Mouse (Mus musculus): Measurements from ENCODE around the gene Galk1. TPM values are rescaled to one million over a fixed set of nuclear protein-coding genes. Genes with fewer than 3 reads are reported as not detected.
A peak's percentile ranks its signal among the peaks of the same experiment; 100 is the strongest.

Galk1 gene
- polyA plus RNA-seq, 1 experiment from 2014 or later, result 164 TPM

DNA sequence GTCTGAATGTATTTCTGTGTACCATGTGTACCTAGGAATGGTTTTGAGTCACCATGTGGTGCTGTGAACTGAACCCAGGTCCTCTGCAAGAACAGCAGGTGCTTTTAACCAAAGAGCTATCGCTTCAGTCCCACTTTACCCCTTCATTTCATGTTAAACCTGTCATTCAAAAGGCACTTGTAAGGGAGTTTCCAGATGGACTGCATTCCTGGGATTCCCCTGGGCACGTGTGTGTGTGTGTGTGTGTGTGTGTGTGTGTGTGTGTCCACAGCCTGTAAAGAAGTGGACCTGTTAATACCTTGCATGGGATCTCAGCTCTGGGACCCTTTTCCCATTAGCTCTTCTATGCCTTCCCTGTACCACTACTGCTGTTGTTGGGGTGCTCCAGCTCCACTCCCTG, 37.1 kb upstream of the Galk1 start:
- Histone ChIP-seq H3K9me3 (replicated peaks) (no peaks in the 10 kb centered on the region), H3K27ac (no peak overlapping the region; the same call in 1 of the 2 replicates), H3K4me2 (no peak overlapping the region), H3K4me3 (replicated peaks) (no peak overlapping the region), H3K9ac (no peak overlapping the region), H3K36me3 (peaks cover 99% of the 10 kb centered on the region), H3K4me1 (replicated peaks) (peaks cover 18% of the 10 kb centered on the region), H3K27me3 (no peaks in the 10 kb centered on the region)
- DNase-seq, result no peak
- WGBS (ENCODE audit: insufficient replicate concordance), result 80% methylated on average over 2 of the region's 2 CpGs
- ATAC-seq (ENCODE audit: low read depth), result no peak

- peaks cover 12% of the 10 kb centered on the region; the same call in 1 of the 2 replicates for H3K4me1 ChIP-seq (replicated peaks)
- no peaks in the 10 kb centered on the region for H3K27me3 ChIP-seq
- H3K9me3 ChIP-seq (replicated peaks), result no peaks in the 10 kb centered on the region
- no peak overlapping the region for H3K27ac ChIP-seq
- WGBS (ENCODE audit: insufficient replicate concordance), result 86% methylated on average over 6 of the region's 6 CpGs
- H3K4me2 ChIP-seq, result no peak overlapping the region
- no peak overlapping the region for H3K4me3 ChIP-seq (replicated peaks)
- no peak for DNase-seq
- H3K9ac ChIP-seq, result no peak overlapping the region
- peaks cover 84% of the 10 kb centered on the region for H3K36me3 ChIP-seq
- no peak for ATAC-seq (ENCODE audit: low read depth)
These were observed 32.7 kb upstream of the Galk1 start for GRCm38 (mm10) chr11:116045173-116045572.

DNA sequence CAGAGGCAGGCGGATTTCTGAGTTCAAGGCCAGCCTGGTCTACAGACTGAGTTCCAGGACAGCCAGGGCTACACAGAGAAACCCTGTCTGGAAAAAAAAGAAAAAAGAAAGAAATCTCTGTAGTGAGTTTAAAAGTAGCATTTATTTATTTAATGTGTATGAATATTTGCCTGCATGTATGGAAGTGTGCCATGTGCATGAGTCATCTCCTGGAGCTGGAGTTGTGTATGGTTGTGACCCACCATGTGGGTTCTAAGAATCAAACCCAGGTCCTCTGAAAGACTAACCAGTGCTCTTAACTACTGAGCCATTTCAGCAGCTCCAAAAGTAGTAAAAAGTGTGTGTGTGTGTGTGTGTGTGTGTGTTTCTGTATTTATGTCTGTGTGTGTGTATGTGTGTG, 30.8 kb upstream of the Galk1 start:
- Histone ChIP-seq H3K27me3 (no peaks in the 10 kb centered on the region), H3K27ac (no peak overlapping the region; the same call in 1 of the 2 replicates), H3K36me3 (peaks cover 82% of the 10 kb centered on the region), H3K9me3 (replicated peaks) (no peaks in the 10 kb centered on the region), H3K9ac (no peak overlapping the region), H3K4me2 (no peak overlapping the region), H3K4me3 (replicated peaks) (no peak overlapping the region), H3K4me1 (replicated peaks) (peaks cover 12% of the 10 kb centered on the region; the same call in 1 of the 2 replicates)
- 84% methylated on average over 1 of the region's 1 CpGs for WGBS (ENCODE audit: insufficient replicate concordance)
- DNase-seq (no peak), ATAC-seq (ENCODE audit: low read depth) (no peak)

GRCm38 (mm10) chr11:116042372-116043138, 30.0 kb upstream of the Galk1 start:
- WGBS (ENCODE audit: insufficient replicate concordance), result 64% methylated on average over 5 of the region's 5 CpGs
- H3K27ac ChIP-seq, result peak overlapping the region; percentile 45; the same call in 1 of the 2 replicates

GRCm38 (mm10) chr11:116041833-116042232, 29.3 kb upstream of the Galk1 start:
- no peaks in the 10 kb centered on the region for H3K9me3 ChIP-seq (replicated peaks)
- peaks cover 12% of the 10 kb centered on the region for H3K4me1 ChIP-seq (replicated peaks)
- H3K36me3 ChIP-seq, result peaks cover 73% of the 10 kb centered on the region
- ATAC-seq (ENCODE audit: low read depth) (no peak), DNase-seq (no peak)
- H3K27me3 ChIP-seq, result no peaks in the 10 kb centered on the region
- 95% methylated on average over 2 of the region's 2 CpGs for WGBS (ENCODE audit: insufficient replicate concordance)
- H3K27ac ChIP-seq, result no peak overlapping the region
- no peak overlapping the region for H3K4me3 ChIP-seq (replicated peaks)
- H3K9ac ChIP-seq, result no peak overlapping the region
- H3K4me2 ChIP-seq, result no peak overlapping the region

More at GRCm38 (mm10) chr11:116042372-116043138, 30.0 kb upstream of the Galk1 start:
- Histone ChIP-seq H3K4me2 (no peak overlapping the region), H3K4me3 (replicated peaks) (no peak overlapping the region), H3K36me3 (peaks cover 80% of the 10 kb centered on the region), H3K9me3 (replicated peaks) (no peaks in the 10 kb centered on the region), H3K27me3 (no peaks in the 10 kb centered on the region), H3K4me1 (replicated peaks) (peaks cover 12% of the 10 kb centered on the region), H3K9ac (no peak overlapping the region)
- ATAC-seq (ENCODE audit: low read depth) (no peak), DNase-seq (no peak)

DNA sequence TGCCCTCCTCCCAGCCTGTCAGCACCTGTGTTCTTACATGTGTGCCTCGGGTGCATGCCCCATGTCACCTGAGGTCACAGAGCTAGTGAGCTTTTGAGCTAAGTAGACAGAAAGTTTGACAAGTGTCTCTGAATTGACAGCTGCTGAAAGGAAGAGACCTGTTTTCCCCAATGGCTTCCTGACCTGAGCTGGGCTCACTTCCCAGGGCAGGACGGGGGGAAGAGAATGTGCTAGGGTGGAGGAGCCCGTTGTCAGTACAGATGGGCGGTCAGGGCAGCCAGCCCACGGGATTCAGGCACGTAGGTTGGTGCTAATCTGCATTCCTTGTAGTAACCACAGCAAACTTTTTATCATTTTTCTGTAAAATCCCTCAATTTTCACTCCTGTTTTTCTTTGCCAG, 28.1 kb upstream of the Galk1 start:
- no peak overlapping the region for H3K27ac ChIP-seq
- H3K9ac ChIP-seq, result no peak overlapping the region
- DNase-seq, result no peak
- no peaks in the 10 kb centered on the region for H3K27me3 ChIP-seq
- 80% methylated on average over 6 of the region's 6 CpGs for WGBS (ENCODE audit: insufficient replicate concordance)
- peaks cover 61% of the 10 kb centered on the region for H3K36me3 ChIP-seq
- H3K4me1 ChIP-seq (replicated peaks), result peaks cover 12% of the 10 kb centered on the region
- no peak overlapping the region for H3K4me3 ChIP-seq (replicated peaks)
- no peaks in the 10 kb centered on the region for H3K9me3 ChIP-seq (replicated peaks)
- no peak for ATAC-seq (ENCODE audit: low read depth)
- H3K4me2 ChIP-seq, result no peak overlapping the region

- DNase-seq (no peak), ATAC-seq (ENCODE audit: low read depth) (no peak)
- Histone ChIP-seq H3K27ac (no peak overlapping the region), H3K9ac (no peak overlapping the region), H3K9me3 (replicated peaks) (no peaks in the 10 kb centered on the region), H3K4me2 (no peak overlapping the region), H3K27me3 (no peaks in the 10 kb centered on the region), H3K36me3 (peaks cover 60% of the 10 kb centered on the region), H3K4me3 (replicated peaks) (no peak overlapping the region), H3K4me1 (replicated peaks) (peaks cover 15% of the 10 kb centered on the region)
- 88% methylated on average over 9 of the region's 9 CpGs for whole genome bisulfite sequencing (ENCODE audit: insufficient replicate concordance)
These were observed 25.3 kb upstream of the Galk1 start for GRCm38 (mm10) chr11:116037826-116038225.

- peaks cover 21% of the 10 kb centered on the region for H3K4me1 ChIP-seq (replicated peaks)
- peaks cover 57% of the 10 kb centered on the region for H3K36me3 ChIP-seq
- 82% methylated on average over 3 of the region's 3 CpGs for WGBS (ENCODE audit: insufficient replicate concordance)
- H3K27ac ChIP-seq, result no peak overlapping the region
- no peak overlapping the region for H3K4me3 ChIP-seq (replicated peaks)
- DNase-seq (no peak), ATAC-seq (ENCODE audit: low read depth) (no peak)
- no peak overlapping the region for H3K9ac ChIP-seq
- H3K27me3 ChIP-seq, result no peaks in the 10 kb centered on the region
- H3K4me2 ChIP-seq, result no peak overlapping the region
- no peaks in the 10 kb centered on the region for H3K9me3 ChIP-seq (replicated peaks)
These were observed 24.2 kb upstream of the Galk1 start for GRCm38 (mm10) chr11:116036671-116037070.

DNA sequence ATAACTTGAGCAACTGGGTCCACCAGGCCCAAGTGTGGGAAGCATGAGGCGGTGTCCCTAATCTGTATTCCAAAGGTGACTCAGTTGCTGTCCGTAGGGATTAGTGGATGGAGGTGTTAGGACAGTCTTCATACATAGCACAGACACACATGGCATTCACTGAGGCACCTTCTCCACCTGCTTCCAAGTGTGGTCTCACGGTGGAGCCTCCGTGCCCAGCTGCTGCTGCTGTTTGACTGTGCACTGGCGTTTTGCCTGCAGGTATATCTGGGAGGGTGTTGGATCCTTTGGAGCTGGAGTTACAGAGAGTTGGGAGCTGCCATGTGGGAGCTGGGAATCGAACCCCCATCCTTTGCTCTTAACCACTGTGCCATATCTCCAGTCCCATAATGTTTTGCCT, 22.1 kb upstream of the Galk1 start:
- no peak overlapping the region; the same call in 1 of the 2 replicates for H3K9ac ChIP-seq
- H3K4me1 ChIP-seq (replicated peaks), result peaks cover 32% of the 10 kb centered on the region
- no peak for ATAC-seq (ENCODE audit: low read depth)
- H3K9me3 ChIP-seq (replicated peaks), result no peaks in the 10 kb centered on the region
- 87% methylated on average over 6 of the region's 6 CpGs for WGBS (ENCODE audit: insufficient replicate concordance)
- H3K27ac ChIP-seq, result no peak overlapping the region
- no peak overlapping the region for H3K4me3 ChIP-seq (replicated peaks)
- DNase-seq, result no peak
- H3K27me3 ChIP-seq, result no peaks in the 10 kb centered on the region
- H3K36me3 ChIP-seq, result peaks cover 41% of the 10 kb centered on the region
- no peak overlapping the region for H3K4me2 ChIP-seq

DNA sequence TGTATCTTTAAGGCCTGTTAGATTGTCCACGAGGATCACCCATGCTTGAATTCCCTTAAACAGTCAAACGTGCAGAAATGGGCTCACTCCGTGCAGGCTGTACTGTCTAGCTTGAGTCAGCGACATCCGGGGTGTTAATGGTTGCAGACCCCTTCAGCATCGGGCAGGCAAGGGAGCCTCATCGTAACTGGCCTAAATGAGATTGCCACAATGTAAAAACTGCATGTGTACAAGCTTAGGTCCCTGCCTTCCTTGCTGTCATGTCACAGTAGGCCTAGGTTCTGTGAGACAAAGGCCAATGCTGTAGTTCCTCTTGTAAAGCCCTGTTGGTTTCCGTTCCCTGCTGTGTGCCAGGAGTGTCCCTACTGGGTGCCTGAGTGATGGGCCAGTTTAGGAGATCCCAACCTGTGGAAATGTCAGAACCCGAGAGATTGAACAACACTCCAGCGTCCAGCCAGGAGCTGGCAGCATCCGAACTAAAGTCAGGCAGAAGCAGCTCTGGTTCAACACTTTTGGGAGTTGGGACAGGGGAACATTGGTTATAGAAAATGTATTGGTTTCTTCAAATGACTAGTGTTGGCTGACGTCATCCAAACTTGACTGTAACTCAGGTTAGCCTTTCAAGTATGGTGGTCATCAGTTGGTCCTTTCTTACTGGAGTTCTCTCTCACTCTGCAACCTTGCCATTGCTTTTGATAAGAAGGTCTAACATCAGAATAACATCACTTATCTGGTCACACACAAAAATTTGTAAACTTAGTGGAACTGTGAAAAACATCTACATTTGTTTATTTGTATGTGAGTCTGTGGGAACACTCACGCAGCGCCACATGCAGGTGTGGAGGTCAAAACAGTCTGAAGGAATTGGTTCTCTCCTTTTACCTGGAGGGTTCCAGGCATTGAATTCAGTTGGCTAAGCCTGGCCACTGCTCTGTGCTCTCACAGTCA, 18.7 kb upstream of the Galk1 start:
- H3K4me1 ChIP-seq (replicated peaks), result peaks cover 44% of the 10 kb centered on the region
- DNase-seq, result peak; percentile 47
- peak overlapping the region; percentile 94 for H3K4me2 ChIP-seq
- H3K36me3 ChIP-seq, result peaks cover 23% of the 10 kb centered on the region; the same call in 1 of the 2 replicates
- H3K27me3 ChIP-seq, result no peaks in the 10 kb centered on the region
- WGBS (ENCODE audit: insufficient replicate concordance), result 21% methylated on average over 14 of the region's 14 CpGs
- peak overlapping the region; percentile 96 for H3K9ac ChIP-seq
- H3K4me3 ChIP-seq (replicated peaks), result peak overlapping the region; percentile 85
- peak overlapping the region; percentile 98 for H3K27ac ChIP-seq
- peak; percentile 16 for ATAC-seq (ENCODE audit: low read depth)
- no peaks in the 10 kb centered on the region for H3K9me3 ChIP-seq (replicated peaks)
